Mouse (Mus musculus) ES-E14 (cell line): ENCODE measurements around the gene Foxd3.

Source experiments
- CHD2 ChIP-seq: IDR thresholded peaks from 2 replicates; pipeline ENCODE4 v1.6.1; 2014; ENCODE audit warnings: mild to moderate bottlenecking, low read depth, low read length, inconsistent platforms
- ZC3H11A ChIP-seq: IDR thresholded peaks from 2 replicates; pipeline ENCODE4 v1.6.1; 2012; ENCODE audit warnings: low read depth, mild to moderate bottlenecking, inconsistent platforms, low read length, borderline replicate concordance

DNA sequence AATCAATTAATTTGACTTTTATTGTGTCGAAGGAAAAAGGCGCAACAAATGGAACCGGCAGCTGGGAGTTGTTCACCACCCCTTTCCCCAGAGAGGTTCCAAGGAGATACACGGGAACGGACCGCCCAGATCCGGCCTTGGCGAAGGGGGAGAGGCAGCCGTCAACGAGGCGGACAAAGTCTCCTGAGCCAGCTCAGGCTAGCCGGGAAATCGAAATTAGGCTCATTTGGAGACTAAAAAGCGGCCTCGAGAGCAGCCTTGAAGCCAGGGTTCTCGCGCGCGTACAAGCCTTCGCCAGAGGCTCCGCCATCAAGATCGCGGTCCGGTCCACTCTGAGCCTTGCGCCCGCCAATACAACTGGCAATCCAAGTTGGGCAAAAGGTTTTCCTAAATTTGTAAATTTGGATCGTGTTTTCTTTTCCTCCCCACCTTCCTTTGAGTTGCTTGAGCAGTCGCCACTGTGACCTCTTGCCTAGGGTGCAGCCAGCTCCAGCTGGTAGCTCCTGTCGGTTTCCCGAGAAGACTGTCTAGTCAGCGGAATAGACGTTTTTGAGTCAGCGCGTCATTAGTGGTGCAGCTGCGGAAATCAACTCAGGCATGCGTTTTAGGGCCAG, 2.4 kb upstream of the Foxd3 start:
- TF ChIP-seq ZC3H11A (no peak), CHD2 (no peak)
